Mouse (Mus musculus) kidney, postnatal 25 days (tissue): ENCODE measurements at regions not wholly inside any gene's neighbourhood (a gene's known extent, or its start where the extent isn't known, plus 50 kb on each side); places are given as distances from the start of the nearest gene placed in this dataset.
"Not testable (repeated sequence)": the region's sequence is repeated elsewhere in the genome, so short reads cannot be mapped to it uniquely, and the experiment has no call there.

Experiments
- DNase-seq, 2 experiments: peaks; one replicate each; pipeline ENCODE4 v3.0.0; 2021; ENCODE audit warnings: mixed read lengths in 2 of 2

DNA sequence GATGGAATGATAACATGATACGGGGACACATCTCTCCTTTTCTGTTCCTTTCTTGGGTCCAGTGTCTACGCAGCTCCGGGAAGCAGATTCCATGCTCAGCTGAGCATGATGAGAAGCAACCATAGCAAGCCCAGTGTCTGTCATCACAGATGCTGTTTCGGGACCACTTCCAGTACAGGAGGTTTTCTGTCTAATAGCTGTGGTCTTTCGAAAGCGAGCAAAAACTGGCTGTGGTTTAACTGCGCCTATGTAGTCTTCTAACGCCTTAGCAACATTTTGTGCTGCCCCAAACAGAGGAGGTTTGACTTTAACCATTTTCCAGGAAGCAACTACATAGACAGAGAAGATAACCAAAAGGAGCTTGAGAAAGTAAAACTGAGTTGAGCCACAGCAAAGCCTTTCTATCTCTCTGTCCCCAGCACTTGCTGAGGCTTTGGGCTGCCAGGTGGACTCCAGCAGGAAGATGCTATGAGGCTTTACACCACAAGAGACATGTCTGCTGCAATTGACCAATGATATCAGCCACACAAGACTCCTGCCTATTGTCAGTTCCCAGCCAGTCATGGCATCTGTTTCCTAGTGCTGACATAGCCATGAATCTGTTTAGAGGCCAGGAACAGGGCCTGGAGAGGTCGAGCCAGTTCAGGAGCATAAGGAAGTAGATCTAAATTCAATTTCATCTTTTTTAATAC is 95.1 kb downstream of the Stard3nl start:
- not testable (repeated sequence) for DNase-seq

DNA sequence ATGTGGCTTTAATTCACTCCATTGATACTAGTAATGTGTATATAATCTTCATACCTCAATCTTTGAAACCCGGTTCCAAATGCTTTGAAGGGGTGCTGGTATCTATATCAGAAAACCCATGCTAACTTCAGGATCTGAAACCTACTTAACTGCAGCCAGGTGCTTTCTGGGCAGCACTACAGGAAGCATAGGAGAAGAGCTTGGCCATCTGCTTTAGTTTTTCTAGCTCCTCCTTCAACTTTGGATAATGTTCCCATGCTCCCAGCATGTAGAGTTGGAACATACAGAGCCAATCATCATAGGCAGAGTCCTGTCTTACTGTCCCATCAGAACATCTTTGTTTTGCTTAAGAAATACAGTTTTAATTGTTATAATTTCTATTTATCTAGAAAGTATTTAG is 99.3 kb downstream of the Stard3nl start:
- DNase-seq, result no peak

- DNase-seq, result no peak
These were observed 102.6 kb downstream of the Stard3nl start for GRCm38 (mm10) chr13:19293041-19293440.

GRCm38 (mm10) chr13:19283161-19283560 is 112.4 kb downstream of the Stard3nl start:
- DNase-seq, result no peak

GRCm38 (mm10) chr13:19272548-19273295 is 122.9 kb downstream of the Stard3nl start:
- DNase-seq, result not testable (repeated sequence)

- DNase-seq, result not testable (repeated sequence)
These were observed 130.6 kb downstream of the Stard3nl start for GRCm38 (mm10) chr13:19264996-19265395.

- DNase-seq, result not testable (repeated sequence)
These were observed 149.0 kb downstream of the Stard3nl start for GRCm38 (mm10) chr13:19246558-19246957.

GRCm38 (mm10) chr13:19242580-19242979 is 153.0 kb downstream of the Stard3nl start:
- not testable (repeated sequence) for DNase-seq

GRCm38 (mm10) chr13:19236340-19236739 is 159.3 kb downstream of the Stard3nl start:
- peak in 1 of 2 experiments; percentile 37 for DNase-seq

DNA sequence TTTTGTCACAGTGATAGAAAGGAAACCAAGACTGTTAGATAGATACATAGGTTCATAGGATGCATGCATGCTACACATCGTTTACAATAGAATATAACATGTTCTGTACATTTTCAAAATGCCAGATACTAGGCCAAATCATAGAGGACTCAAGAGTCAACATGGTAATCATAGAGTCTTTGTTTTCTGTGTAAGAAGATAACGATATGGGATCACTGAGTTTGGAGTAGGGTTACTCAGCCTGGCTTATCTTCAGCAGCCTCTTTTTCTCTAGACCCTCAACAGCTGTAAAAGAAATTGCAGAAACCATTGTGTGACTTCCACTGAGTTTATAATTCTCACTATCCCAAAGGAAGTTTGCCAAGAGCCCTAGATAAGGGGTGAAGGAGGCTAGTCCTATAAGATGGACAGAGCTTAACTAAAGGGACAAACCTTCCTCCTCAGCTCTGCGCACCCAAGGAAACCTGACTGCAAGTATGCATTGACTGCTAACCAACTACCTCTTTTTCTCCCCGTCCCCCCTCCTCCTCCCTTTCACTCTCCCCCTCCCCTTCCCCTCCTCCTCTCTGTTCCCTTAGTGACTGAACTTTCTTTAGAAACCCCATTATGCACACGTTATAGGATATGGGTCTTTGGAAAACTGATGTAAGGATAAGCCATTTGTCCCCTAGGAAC is 160.8 kb downstream of the Stard3nl start:
- DNase-seq, result no peak

GRCm38 (mm10) chr13:19220004-19220403 is 175.6 kb downstream of the Stard3nl start:
- not testable (repeated sequence) for DNase-seq

DNA sequence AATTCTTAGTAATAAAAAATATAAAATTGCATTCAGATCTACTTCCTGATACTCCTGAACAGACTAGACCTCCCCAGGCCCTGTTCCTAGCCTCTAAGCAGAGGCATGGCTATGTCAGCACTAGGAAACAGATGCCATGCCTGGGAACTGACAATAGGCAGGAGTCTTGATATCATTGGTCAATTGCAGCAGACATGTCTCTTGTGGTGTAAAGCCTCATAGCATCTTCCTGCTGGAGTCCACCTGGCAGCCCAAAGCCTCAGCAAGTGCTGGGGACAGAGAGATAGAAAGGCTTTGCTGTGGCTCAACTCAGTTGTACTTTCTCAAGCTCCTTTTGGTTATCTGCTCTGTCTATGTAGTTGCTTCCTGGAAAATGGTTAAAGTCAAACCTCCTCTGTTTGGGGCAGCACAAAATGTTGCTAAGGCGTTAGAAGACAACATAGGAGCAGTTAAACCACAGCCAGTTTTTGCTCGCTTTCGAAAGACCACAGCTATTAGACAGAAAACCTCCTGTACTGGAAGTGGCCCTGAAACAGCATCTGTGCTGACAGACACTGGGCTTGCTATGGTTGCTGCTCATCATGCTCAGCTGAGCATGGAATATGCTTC is 176.1 kb downstream of the Stard3nl start:
- DNase-seq, result not testable (repeated sequence)

- DNase-seq, result no peak
These were observed 190.9 kb downstream of the Stard3nl start for GRCm38 (mm10) chr13:19204669-19205068.

DNA sequence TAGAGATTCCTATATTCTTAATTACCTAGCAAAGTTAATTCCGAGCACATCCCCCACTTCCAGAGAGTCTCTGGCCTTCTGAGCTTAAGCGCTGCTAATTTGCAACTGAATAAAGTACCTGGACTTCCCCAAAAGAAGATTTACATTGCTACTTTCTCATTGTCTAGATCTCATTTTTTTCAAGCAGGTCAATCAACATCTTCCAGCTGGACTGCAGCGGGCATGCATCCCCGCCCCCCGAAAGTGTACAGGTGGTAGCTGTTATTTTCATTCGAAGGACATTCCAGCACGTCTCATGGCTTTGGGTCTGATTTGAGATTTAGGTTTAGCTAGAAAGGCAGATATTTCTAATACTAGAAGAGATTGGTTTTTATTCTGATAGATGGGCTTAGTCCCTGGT is 193.3 kb downstream of the Stard3nl start:
- DNase-seq, result not testable (repeated sequence)
